Mouse (Mus musculus) midbrain, embryonic 12.5 days (tissue): ENCODE measurements around the gene Ctu2. TPM values are rescaled to one million over a fixed set of nuclear protein-coding genes. Genes with fewer than 3 reads are reported as not detected.
A peak's percentile ranks its signal among the peaks of the same experiment; 100 is the strongest.

Experiments
- ATAC-seq: fragments of 200-750 bp; cut with Nextera tagmentation; 2 replicates; pipeline ENCODE4 v1.8.0; 2017; ENCODE audit warnings: low read depth, moderate TSS enrichment, moderate library complexity; ENCODE audit not compliant: low FRiP score
- H3K27ac ChIP-seq: fragments of 300-500 bp; sonication (generic); replicated peaks from 2 replicates; pipeline ENCODE4 v1.5.1; 2016; ENCODE audit warnings: mild to moderate bottlenecking
- H3K27me3 ChIP-seq: fragments of 300-500 bp; sonication (generic); 2 replicates; pipeline ENCODE4 v1.6.1; 2016; ENCODE audit warnings: mild to moderate bottlenecking
- H3K36me3 ChIP-seq: fragments of 300-500 bp; sonication (generic); 2 replicates; pipeline ENCODE4 v1.6.1; 2016
- H3K4me1 ChIP-seq: fragments of 300-500 bp; sonication (generic); 2 replicates; pipeline ENCODE4 v1.6.1; 2016
- H3K4me2 ChIP-seq: fragments of 300-500 bp; sonication (generic); replicated peaks from 2 replicates; pipeline ENCODE4 v1.6.1; 2016; ENCODE audit warnings: mild to moderate bottlenecking, moderate library complexity
- H3K4me3 ChIP-seq: fragments of 300-500 bp; sonication (generic); 2 replicates; pipeline ENCODE4 v1.5.1; 2016; ENCODE audit warnings: mild to moderate bottlenecking
- H3K9ac ChIP-seq: fragments of 300-500 bp; sonication (generic); replicated peaks from 2 replicates; pipeline ENCODE4 v1.6.1; 2016; ENCODE audit warnings: mild to moderate bottlenecking, moderate library complexity
- H3K9me3 ChIP-seq: fragments of 300-500 bp; sonication (generic); 2 replicates; pipeline ENCODE4 v1.6.1; 2016; ENCODE audit warnings: mild to moderate bottlenecking
- WGBS: fragments of 180-500 bp; shearing (Covaris S2); methylation state at CpG from one replicate; pipeline ENCODE4 v1.1.7; 2016; 5-methylcytosine and 5-hydroxymethylcytosine counted together
- polyA plus RNA-seq: library from polyadenylated mRNA; unstranded; fragments of >200 nt; fragmentation: Nextera tagmentation; extraction: Ambion mirVana; gene quantifications from 2 replicates; pipeline ENCODE4 v1.2.1, GENCODE M21; 2016

The Ctu2 gene
- polyA plus RNA-seq, 1 experiment from 2014 or later, result 66.8 TPM

- Histone ChIP-seq H3K27ac (no peak overlapping the region), H3K9me3 (no peaks in the 10 kb centered on the region), H3K36me3 (no peaks in the 10 kb centered on the region), H3K4me1 (no peaks in the 10 kb centered on the region), H3K27me3 (peaks cover 42% of the 10 kb centered on the region), H3K9ac (no peak overlapping the region), H3K4me2 (no peak overlapping the region), H3K4me3 (no peak overlapping the region)
- WGBS, result 86% methylated on average over 6 of the region's 6 CpGs
- ATAC-seq, result no peak
Observed at GRCm38 (mm10) chr8:122454409-122454808, 21.5 kb upstream of the Ctu2 start.

- H3K4me2 ChIP-seq, result no peak overlapping the region
- H3K4me1 ChIP-seq, result peaks cover 11% of the 10 kb centered on the region
- H3K27ac ChIP-seq, result no peak overlapping the region
- H3K27me3 ChIP-seq, result peaks cover 70% of the 10 kb centered on the region
- H3K36me3 ChIP-seq, result no peaks in the 10 kb centered on the region
- WGBS, result 79% methylated on average over 11 of the region's 11 CpGs
- H3K9me3 ChIP-seq, result no peaks in the 10 kb centered on the region
- H3K4me3 ChIP-seq, result no peak overlapping the region
- no peak overlapping the region for H3K9ac ChIP-seq
- ATAC-seq, result no peak
Observed at GRCm38 (mm10) chr8:122457171-122457570, 18.8 kb upstream of the Ctu2 start.

- Histone ChIP-seq H3K36me3 (no peaks in the 10 kb centered on the region), H3K9ac (no peak overlapping the region), H3K4me1 (peaks cover 11% of the 10 kb centered on the region), H3K27me3 (peaks cover 81% of the 10 kb centered on the region), H3K27ac (no peak overlapping the region), H3K4me3 (no peak overlapping the region), H3K9me3 (no peaks in the 10 kb centered on the region), H3K4me2 (no peak overlapping the region)
- WGBS, result 66% methylated on average over 6 of the region's 6 CpGs
- ATAC-seq, result no peak
Observed at GRCm38 (mm10) chr8:122459218-122459900, 16.6 kb upstream of the Ctu2 start.

GRCm38 (mm10) chr8:122459990-122460389 is 16.0 kb upstream of the Ctu2 start:
- no peaks in the 10 kb centered on the region for H3K36me3 ChIP-seq
- peak overlapping the region; percentile 61 for H3K4me2 ChIP-seq
- no peak for ATAC-seq
- peak overlapping the region; percentile 34 for H3K4me3 ChIP-seq
- H3K9ac ChIP-seq, result no peak overlapping the region
- H3K27me3 ChIP-seq, result peaks cover 76% of the 10 kb centered on the region
- no peaks in the 10 kb centered on the region for H3K9me3 ChIP-seq
- peaks cover 11% of the 10 kb centered on the region for H3K4me1 ChIP-seq
- WGBS, result 29% methylated on average over 7 of the region's 7 CpGs
- no peak overlapping the region for H3K27ac ChIP-seq

GRCm38 (mm10) chr8:122460524-122461472 is 15.1 kb upstream of the Ctu2 start, which contains the start of gene Snai3:
Gene Snai3, minus strand, starts transcription at chr8:122460733.
- H3K9me3 ChIP-seq, result no peaks in the 10 kb centered on the region
- H3K4me1 ChIP-seq, result peaks cover 11% of the 10 kb centered on the region
- ATAC-seq, result no peak
- WGBS, result 4% methylated on average over 54 of the region's 56 CpGs
- peaks cover 72% of the 10 kb centered on the region for H3K27me3 ChIP-seq
- H3K27ac ChIP-seq, result no peak within 1 kb of the TSS
- H3K4me3 ChIP-seq, result peak within 1 kb of the TSS; percentile 34
- peak within 1 kb of the TSS; percentile 61 for H3K4me2 ChIP-seq
- H3K36me3 ChIP-seq, result peaks cover 4% of the 10 kb centered on the region
- H3K9ac ChIP-seq, result peak within 1 kb of the TSS; percentile 25; the same call in 1 of the 2 replicates

GRCm38 (mm10) chr8:122461473-122462148 is 14.3 kb upstream of the Ctu2 start:
- 59% methylated on average over 11 of the region's 11 CpGs for WGBS
- no peak overlapping the region for H3K4me2 ChIP-seq
- no peak for ATAC-seq
- H3K4me1 ChIP-seq, result peaks cover 11% of the 10 kb centered on the region
- no peak overlapping the region for H3K4me3 ChIP-seq
- H3K27me3 ChIP-seq, result peaks cover 64% of the 10 kb centered on the region
- no peaks in the 10 kb centered on the region for H3K9me3 ChIP-seq
- no peak overlapping the region for H3K27ac ChIP-seq
- H3K36me3 ChIP-seq, result peaks cover 12% of the 10 kb centered on the region
- H3K9ac ChIP-seq, result no peak overlapping the region

- no peak overlapping the region for H3K4me2 ChIP-seq
- H3K4me1 ChIP-seq, result peaks cover 11% of the 10 kb centered on the region
- H3K36me3 ChIP-seq, result peaks cover 21% of the 10 kb centered on the region
- ATAC-seq, result no peak
- no peak overlapping the region for H3K9ac ChIP-seq
- no peak overlapping the region for H3K4me3 ChIP-seq
- 72% methylated on average over 8 of the region's 8 CpGs for WGBS
- H3K27me3 ChIP-seq, result peaks cover 56% of the 10 kb centered on the region
- no peaks in the 10 kb centered on the region for H3K9me3 ChIP-seq
- no peak overlapping the region for H3K27ac ChIP-seq
Observed at GRCm38 (mm10) chr8:122462510-122462909, 13.4 kb upstream of the Ctu2 start.

GRCm38 (mm10) chr8:122463651-122464640 is 12.0 kb upstream of the Ctu2 start:
- WGBS, result 69% methylated on average over 12 of the region's 12 CpGs

GRCm38 (mm10) chr8:122464985-122465384 is 11.0 kb upstream of the Ctu2 start:
- H3K4me3 ChIP-seq, result no peak overlapping the region
- ATAC-seq, result no peak
- peaks cover 10% of the 10 kb centered on the region for H3K4me1 ChIP-seq
- no peaks in the 10 kb centered on the region for H3K9me3 ChIP-seq
- H3K27me3 ChIP-seq, result peaks cover 33% of the 10 kb centered on the region
- H3K27ac ChIP-seq, result no peak overlapping the region
- no peak overlapping the region for H3K9ac ChIP-seq
- peaks cover 44% of the 10 kb centered on the region for H3K36me3 ChIP-seq
- H3K4me2 ChIP-seq, result no peak overlapping the region
- WGBS, result 73% methylated on average over 7 of the region's 7 CpGs

More at GRCm38 (mm10) chr8:122463651-122464640, 12.0 kb upstream of the Ctu2 start:
- Histone ChIP-seq H3K36me3 (peaks cover 34% of the 10 kb centered on the region), H3K4me2 (no peak overlapping the region), H3K27me3 (peaks cover 43% of the 10 kb centered on the region), H3K9ac (no peak overlapping the region), H3K27ac (no peak overlapping the region), H3K4me1 (peaks cover 11% of the 10 kb centered on the region), H3K4me3 (no peak overlapping the region), H3K9me3 (no peaks in the 10 kb centered on the region)
- ATAC-seq, result no peak

- Histone ChIP-seq H3K4me1 (no peaks in the 10 kb centered on the region), H3K27ac (no peak overlapping the region), H3K27me3 (peaks cover 4% of the 10 kb centered on the region), H3K4me2 (no peak overlapping the region), H3K9ac (no peak overlapping the region), H3K4me3 (no peak overlapping the region), H3K36me3 (peaks cover 54% of the 10 kb centered on the region), H3K9me3 (no peaks in the 10 kb centered on the region)
- WGBS, result 94% methylated on average over 13 of the region's 13 CpGs
- no peak for ATAC-seq
Observed at GRCm38 (mm10) chr8:122467816-122468215, 8.1 kb upstream of the Ctu2 start.

- Histone ChIP-seq H3K27ac (no peak overlapping the region), H3K4me3 (no peak overlapping the region), H3K9ac (no peak overlapping the region), H3K4me1 (0 out of 2 replicates have a peak, but pooled peaks cover 1% of the 10 kb centered on the region), H3K9me3 (no peaks in the 10 kb centered on the region), H3K36me3 (peaks cover 65% of the 10 kb centered on the region), H3K4me2 (no peak overlapping the region), H3K27me3 (no peaks in the 10 kb centered on the region)
- WGBS, result 81% methylated on average over 6 of the region's 6 CpGs
- ATAC-seq, result no peak
Observed at GRCm38 (mm10) chr8:122469407-122469806, 6.5 kb upstream of the Ctu2 start.
